Mouse (Mus musculus) lung, postnatal 0 days (tissue): ENCODE results near the gene Znrf1.

Experiments
- CTCF ChIP-seq: IDR thresholded peaks from 2 replicates; pipeline ENCODE4 v1.5.1; 2016; ENCODE audit warnings: antibody characterized with exemption, mild to moderate bottlenecking
- EP300 ChIP-seq: IDR thresholded peaks from 2 replicates; pipeline ENCODE4 v1.6.1; 2016; ENCODE audit warnings: antibody characterized with exemption, mild to moderate bottlenecking, control low read depth

DNA sequence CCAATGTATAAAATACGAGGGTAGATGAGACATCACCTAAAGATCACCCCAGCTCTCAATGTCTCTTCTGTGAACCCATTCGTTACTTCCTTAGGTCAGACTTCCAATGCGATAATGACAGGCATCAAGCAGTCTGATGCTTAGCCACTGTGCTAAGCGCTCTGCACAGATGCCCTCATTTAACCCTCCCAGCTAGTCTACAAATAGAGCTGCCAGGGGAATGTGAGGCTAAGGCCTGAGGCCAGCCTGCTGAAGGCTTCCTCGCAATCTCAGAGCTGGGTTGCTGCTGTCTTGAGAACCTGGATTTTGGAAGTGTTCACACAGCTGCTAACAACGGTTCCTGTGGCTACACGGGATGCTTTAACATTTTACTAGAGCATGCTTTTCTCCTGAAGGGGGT is 23.0 kb upstream of the Znrf1 start:
- TF ChIP-seq CTCF (no peak), EP300 (no peak)
